Mouse (Mus musculus) frontal cortex, postnatal 10 days (tissue): ENCODE data around the gene Bco2.
A peak's percentile ranks its signal among the peaks of the same experiment; 100 is the strongest.

ENCODE experiments used
- DNase-seq, 2 experiments: peaks; one replicate each; pipeline ENCODE4 v3.0.0; 2022; ENCODE audit warnings: low spot score in 2 of 2, mixed read lengths in 1 of 2

The Bco2 gene

GRCm38 (mm10) chr9:50555094-50555446 is at the start of gene Bco2:
TSS of gene Bco2 (minus strand) at chr9:50555181.
- no peak for DNase-seq

GRCm38 (mm10) chr9:50604338-50604737 is 49.4 kb upstream of the Bco2 start:
- DNase-seq, result no peak

- no peak for DNase-seq
Observed at GRCm38 (mm10) chr9:50603998-50604324, 49.0 kb upstream of the Bco2 start.

GRCm38 (mm10) chr9:50603189-50603997 is 48.4 kb upstream of the Bco2 start, which contains the start of the genes Sdhd and Timm8b:
TSS of gene Sdhd (minus strand) at chr9:50603812.
TSS of gene Timm8b (plus strand) at chr9:50603910.
- peak; percentile 93 for DNase-seq

- DNase-seq, result no peak
Observed at GRCm38 (mm10) chr9:50602055-50602845, 47.3 kb upstream of the Bco2 start.

- no peak for DNase-seq
Observed at GRCm38 (mm10) chr9:50601536-50601935, 46.6 kb upstream of the Bco2 start.

- no peak for DNase-seq
Observed at GRCm38 (mm10) chr9:50596973-50597372, 42.0 kb upstream of the Bco2 start.

- DNase-seq, result no peak
Observed at GRCm38 (mm10) chr9:50594794-50595417, 39.9 kb upstream of the Bco2 start.

GRCm38 (mm10) chr9:50593544-50593943 is 38.6 kb upstream of the Bco2 start:
- DNase-seq, result no peak

GRCm38 (mm10) chr9:50592955-50593354 is 38.0 kb upstream of the Bco2 start:
- no peak for DNase-seq

- DNase-seq, result no peak
Observed at GRCm38 (mm10) chr9:50590856-50591518, 36.0 kb upstream of the Bco2 start.

GRCm38 (mm10) chr9:50586955-50587354 is 32.0 kb upstream of the Bco2 start:
- DNase-seq, result no peak

- no peak for DNase-seq
Observed at GRCm38 (mm10) chr9:50585145-50585818, 30.3 kb upstream of the Bco2 start.

GRCm38 (mm10) chr9:50580370-50580769 is 25.4 kb upstream of the Bco2 start:
- no peak for DNase-seq

GRCm38 (mm10) chr9:50569599-50570525 is 14.9 kb upstream of the Bco2 start:
- DNase-seq, result no peak

GRCm38 (mm10) chr9:50567881-50568280 is 12.9 kb upstream of the Bco2 start:
- no peak for DNase-seq

- DNase-seq, result no peak
Observed at GRCm38 (mm10) chr9:50567372-50567771, 12.4 kb upstream of the Bco2 start.

- no peak for DNase-seq
Observed at GRCm38 (mm10) chr9:50565940-50566339, 11.0 kb upstream of the Bco2 start.

GRCm38 (mm10) chr9:50565173-50565572 is 10.2 kb upstream of the Bco2 start:
- DNase-seq, result no peak

- DNase-seq, result no peak
Observed at GRCm38 (mm10) chr9:50561918-50562360, 7.0 kb upstream of the Bco2 start.
